Mouse (Mus musculus) forebrain, embryonic 11.5 days (tissue): ENCODE results near the gene Rhod. TPM values are rescaled to one million over a fixed set of nuclear protein-coding genes. Genes with fewer than 3 reads are reported as not detected.
A peak's percentile ranks its signal among the peaks of the same experiment; 100 is the strongest.

Experiments
- ATAC-seq: fragments of 200-750 bp; cut with Nextera tagmentation; replicated peaks from 2 replicates; pipeline ENCODE4 v1.8.0; 2017; ENCODE audit warnings: moderate TSS enrichment; ENCODE audit not compliant: low FRiP score
- DNase-seq: peaks from one replicate; pipeline ENCODE4 v3.0.0-alpha.2; 2017; ENCODE audit warnings: low spot score
- H3K27ac ChIP-seq: fragments of 300-500 bp; sonication (generic); 2 replicates; pipeline ENCODE4 v1.5.1; 2014; ENCODE audit warnings: low read depth, low read length
- H3K27me3 ChIP-seq: fragments of 300-500 bp; sonication (generic); 2 replicates; pipeline ENCODE4 v1.6.1; 2014; ENCODE audit warnings: mild to moderate bottlenecking, low read length, mixed read lengths; ENCODE audit not compliant: control insufficient read depth, insufficient read depth
- H3K36me3 ChIP-seq: fragments of 300-500 bp; sonication (generic); 2 replicates; pipeline ENCODE4 v1.6.1; 2014; ENCODE audit warnings: mild to moderate bottlenecking, low read length, moderate library complexity, mixed read lengths; ENCODE audit not compliant: control insufficient read depth, insufficient read depth
- H3K4me1 ChIP-seq: fragments of 300-500 bp; sonication (generic); replicated peaks from 2 replicates; pipeline ENCODE4 v1.6.1; 2014; ENCODE audit warnings: low read length, mixed read lengths; ENCODE audit not compliant: control insufficient read depth, insufficient read depth
- H3K4me2 ChIP-seq: fragments of 300-500 bp; sonication (generic); 2 replicates; pipeline ENCODE4 v1.6.1; 2014; ENCODE audit warnings: low read depth, mild to moderate bottlenecking, low read length, moderate library complexity, mixed read lengths; ENCODE audit not compliant: severe bottlenecking
- H3K4me3 ChIP-seq: fragments of 300-500 bp; sonication (generic); 2 replicates; pipeline ENCODE4 v1.5.1; 2014; ENCODE audit warnings: low read depth, low read length
- H3K9ac ChIP-seq: fragments of 300-500 bp; sonication (generic); 2 replicates; pipeline ENCODE4 v1.6.1; 2014; ENCODE audit warnings: low read length
- H3K9me3 ChIP-seq: fragments of 300-500 bp; sonication (generic); 2 replicates; pipeline ENCODE4 v1.6.1; 2016; ENCODE audit warnings: low read length, mixed read lengths; ENCODE audit not compliant: control insufficient read depth
- WGBS: fragments of 180-500 bp; shearing (Covaris S2); extraction: QIAGEN DNeasy Blood & Tissue Kit; methylation state at CpG from one replicate; pipeline ENCODE4 v1.1.7; 2014; 5-methylcytosine and 5-hydroxymethylcytosine counted together
- polyA plus RNA-seq: library from polyadenylated mRNA; unstranded; fragments of >200 nt; fragmentation: Nextera tagmentation; extraction: Ambion mirVana; gene quantifications from 2 replicates; pipeline ENCODE4 v1.2.1, GENCODE M21; 2014

Rhod gene
- polyA plus RNA-seq, 1 experiment from 2014 or later = 10.9 TPM

DNA sequence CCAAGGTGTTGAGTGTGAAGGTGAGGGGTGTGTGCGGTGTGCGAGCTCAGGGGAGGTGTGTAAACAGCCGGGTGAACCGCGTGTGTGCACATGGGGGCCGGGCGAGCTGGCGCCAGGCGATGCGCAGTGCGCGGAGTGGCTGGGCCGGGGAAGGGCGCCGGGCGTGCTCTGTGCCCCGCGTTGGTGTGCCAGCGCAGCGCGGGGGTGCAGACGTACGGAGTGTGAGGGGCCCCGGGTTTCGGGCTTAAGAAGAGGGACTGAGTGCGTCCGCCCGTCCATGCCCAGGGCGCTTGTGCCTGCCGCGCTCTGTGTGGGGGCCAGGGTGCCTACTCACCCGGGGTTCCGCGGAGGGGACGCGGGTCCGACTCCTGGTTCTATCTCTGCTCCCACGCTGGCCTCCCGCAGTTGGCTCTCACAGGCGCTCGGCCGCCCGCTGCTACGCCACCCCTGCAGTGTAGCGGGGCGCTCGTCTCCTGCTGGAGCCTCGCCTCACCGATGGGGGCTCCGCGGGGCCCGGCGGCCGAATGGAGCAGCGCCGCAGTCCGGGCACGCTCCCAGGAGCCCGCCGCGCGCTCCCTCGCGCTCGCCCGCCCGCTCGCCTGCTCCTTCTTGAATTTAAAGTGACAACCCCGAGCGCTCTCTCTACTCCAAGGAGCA, 37.5 kb upstream of the Rhod start:
- peak overlapping the region; percentile 41 for H3K9ac ChIP-seq
- H3K9me3 ChIP-seq = no peaks in the 10 kb centered on the region
- H3K27ac ChIP-seq = no peak overlapping the region
- peak overlapping the region; percentile 36 for H3K4me3 ChIP-seq
- DNase-seq = peak; percentile 68
- no peaks in the 10 kb centered on the region for H3K36me3 ChIP-seq
- H3K4me2 ChIP-seq = peak overlapping the region; percentile 75
- H3K4me1 ChIP-seq = peaks cover 5% of the 10 kb centered on the region; the same call in 1 of the 2 replicates
- ATAC-seq = peak; percentile 42; the same call in 1 of the 2 replicates
- WGBS = under 1% methylated on average over 69 of the region's 70 CpGs
- H3K27me3 ChIP-seq = peaks cover 30% of the 10 kb centered on the region

DNA sequence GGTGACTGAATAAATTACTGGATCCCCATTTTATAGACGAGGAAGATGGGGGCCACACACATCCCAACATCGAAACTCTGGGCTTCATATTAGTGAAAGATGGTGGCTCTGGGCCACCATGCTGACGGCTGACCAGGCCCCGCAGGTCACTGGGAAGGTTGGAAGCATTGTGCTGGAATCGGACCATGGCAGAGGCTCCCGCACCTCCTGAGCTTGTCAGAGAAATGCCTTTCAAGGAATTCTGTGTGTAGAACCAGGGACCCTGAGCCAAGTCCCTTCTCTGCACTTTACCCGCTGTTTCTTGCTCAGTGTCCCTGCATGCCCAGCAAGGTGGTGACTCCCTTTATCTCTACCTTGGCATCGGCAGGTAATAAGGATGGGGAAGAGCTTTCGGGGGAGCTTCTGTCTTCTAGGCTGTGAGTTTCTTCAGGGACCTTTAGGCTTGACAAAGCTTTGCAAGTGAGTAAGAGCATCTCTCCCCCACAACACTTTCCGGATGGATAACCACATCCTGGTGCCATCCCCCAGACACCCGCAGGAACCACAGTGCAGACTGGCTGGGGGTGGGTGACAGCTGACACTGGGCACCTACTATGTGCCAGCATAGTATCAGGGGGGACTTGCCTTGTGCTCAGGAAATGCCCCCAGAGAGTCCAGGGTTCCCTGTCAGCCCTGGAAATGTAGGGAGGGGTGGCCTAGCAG, 36.1 kb upstream of the Rhod start:
- ATAC-seq = no peak
- Histone ChIP-seq H3K9me3 (no peaks in the 10 kb centered on the region), H3K4me3 (no peak overlapping the region), H3K9ac (no peak overlapping the region), H3K4me2 (no peak overlapping the region), H3K27ac (no peak overlapping the region), H3K4me1 (peaks cover 5% of the 10 kb centered on the region; the same call in 1 of the 2 replicates), H3K36me3 (no peaks in the 10 kb centered on the region), H3K27me3 (peaks cover 30% of the 10 kb centered on the region)
- DNase-seq = no peak
- WGBS = 76% methylated on average over 11 of the region's 11 CpGs

DNA sequence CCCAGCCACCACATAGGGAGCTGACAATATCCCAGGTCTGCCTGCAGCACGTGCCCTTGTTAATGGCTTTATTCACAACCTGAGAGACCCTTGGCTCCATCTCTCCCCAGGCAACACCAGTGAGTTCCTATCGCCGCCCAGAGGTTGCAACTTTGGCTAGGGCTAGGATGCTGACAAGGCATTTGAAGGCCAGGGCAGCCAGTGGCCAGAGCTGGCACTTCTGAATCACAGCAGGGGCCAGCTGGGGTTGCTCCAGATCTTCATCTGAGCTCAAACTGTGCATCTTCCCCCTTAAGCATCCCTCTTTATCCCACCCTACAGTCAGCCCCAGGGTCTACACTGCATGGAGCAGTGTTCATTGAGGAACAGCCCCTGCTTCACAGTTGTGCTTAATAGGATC, 35.5 kb upstream of the Rhod start:
- DNase-seq (no peak), ATAC-seq (no peak)
- WGBS = 40% methylated on average over 3 of the region's 3 CpGs
- H3K4me3 ChIP-seq = no peak overlapping the region
- no peak overlapping the region for H3K4me2 ChIP-seq
- H3K27me3 ChIP-seq = peaks cover 30% of the 10 kb centered on the region
- H3K9me3 ChIP-seq = no peaks in the 10 kb centered on the region
- no peak overlapping the region for H3K9ac ChIP-seq
- H3K4me1 ChIP-seq = peaks cover 5% of the 10 kb centered on the region; the same call in 1 of the 2 replicates
- no peak overlapping the region for H3K27ac ChIP-seq
- H3K36me3 ChIP-seq = no peaks in the 10 kb centered on the region

DNA sequence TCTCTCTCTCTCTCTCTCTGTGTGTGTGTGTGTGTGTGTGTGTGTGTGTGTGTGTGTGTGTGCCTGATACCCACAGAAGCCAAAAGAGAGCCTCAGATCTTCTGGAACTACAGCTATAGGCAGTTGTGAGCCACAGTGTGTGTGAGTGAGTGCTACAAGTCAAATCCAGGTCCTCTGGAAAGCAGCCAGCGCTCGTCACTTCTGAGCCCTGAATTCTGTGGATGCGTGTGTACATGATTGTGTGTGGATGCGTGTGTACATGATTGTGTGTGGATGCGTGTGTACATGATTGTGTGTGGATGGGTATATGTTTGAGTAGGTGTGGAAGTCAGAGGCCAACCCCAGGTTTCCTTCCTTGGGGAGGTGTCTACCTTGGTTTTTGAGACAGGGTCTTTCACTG, 34.3 kb upstream of the Rhod start:
- Histone ChIP-seq H3K4me3 (no peak overlapping the region), H3K9me3 (no peaks in the 10 kb centered on the region), H3K27ac (no peak overlapping the region), H3K36me3 (no peaks in the 10 kb centered on the region), H3K9ac (no peak overlapping the region), H3K4me2 (no peak overlapping the region), H3K27me3 (peaks cover 30% of the 10 kb centered on the region), H3K4me1 (peaks cover 5% of the 10 kb centered on the region; the same call in 1 of the 2 replicates)
- DNase-seq (no peak), ATAC-seq (no peak)
- 92% methylated on average over 5 of the region's 5 CpGs for WGBS

DNA sequence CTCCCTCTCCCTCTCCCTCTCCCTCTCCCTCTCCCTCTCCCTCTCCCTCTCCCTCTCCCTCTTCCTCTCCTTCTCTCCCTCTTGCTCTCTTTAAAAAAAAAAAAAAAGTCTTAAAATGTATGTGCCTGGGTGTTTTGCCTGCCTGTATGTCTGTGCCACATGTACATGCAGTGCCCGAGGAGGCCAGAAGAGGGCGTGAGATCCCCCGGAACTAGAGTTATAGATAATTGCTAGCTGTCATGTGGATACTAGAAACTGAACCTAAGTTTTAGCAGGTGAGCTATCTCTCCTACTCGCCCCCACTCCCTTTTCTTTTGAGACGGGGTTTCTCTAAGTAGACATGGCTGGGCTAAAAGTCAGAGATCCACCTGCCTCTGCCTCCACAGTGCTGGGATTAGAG, 29.1 kb upstream of the Rhod start:
- Histone ChIP-seq H3K27me3 (no peaks in the 10 kb centered on the region), H3K36me3 (no peaks in the 10 kb centered on the region), H3K4me1 (no peaks in the 10 kb centered on the region), H3K9me3 (no peaks in the 10 kb centered on the region), H3K9ac (no peak overlapping the region), H3K4me2 (no peak overlapping the region), H3K4me3 (no peak overlapping the region), H3K27ac (no peak overlapping the region)
- DNase-seq (no peak), ATAC-seq (no peak)
- WGBS = 39% methylated on average over 5 of the region's 5 CpGs

DNA sequence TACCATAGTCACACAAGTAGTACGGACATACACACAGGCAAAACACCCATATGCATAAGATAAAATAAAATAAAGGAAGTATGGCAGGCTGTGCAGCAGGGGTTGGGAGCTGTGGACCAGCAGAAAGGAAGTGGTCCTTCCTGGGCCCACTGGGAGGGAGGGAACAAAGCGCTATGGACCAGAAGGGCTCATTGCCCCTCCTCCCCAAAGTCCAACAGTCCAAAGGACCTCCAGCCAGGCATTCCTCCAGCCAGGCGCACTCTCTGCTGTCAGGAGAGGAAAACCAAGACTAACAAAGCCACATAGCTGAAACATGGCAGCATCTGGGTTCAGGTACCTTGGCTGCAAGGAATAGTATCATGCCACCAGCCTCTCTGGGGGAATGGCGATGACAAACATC, 25.4 kb upstream of the Rhod start:
- H3K4me1 ChIP-seq = no peaks in the 10 kb centered on the region
- no peaks in the 10 kb centered on the region for H3K9me3 ChIP-seq
- no peaks in the 10 kb centered on the region for H3K36me3 ChIP-seq
- H3K4me2 ChIP-seq = no peak overlapping the region
- no peak overlapping the region for H3K9ac ChIP-seq
- H3K4me3 ChIP-seq = no peak overlapping the region
- no peak for DNase-seq
- no peaks in the 10 kb centered on the region for H3K27me3 ChIP-seq
- H3K27ac ChIP-seq = no peak overlapping the region
- no peak for ATAC-seq
- WGBS = 81% methylated on average over 4 of the region's 4 CpGs

DNA sequence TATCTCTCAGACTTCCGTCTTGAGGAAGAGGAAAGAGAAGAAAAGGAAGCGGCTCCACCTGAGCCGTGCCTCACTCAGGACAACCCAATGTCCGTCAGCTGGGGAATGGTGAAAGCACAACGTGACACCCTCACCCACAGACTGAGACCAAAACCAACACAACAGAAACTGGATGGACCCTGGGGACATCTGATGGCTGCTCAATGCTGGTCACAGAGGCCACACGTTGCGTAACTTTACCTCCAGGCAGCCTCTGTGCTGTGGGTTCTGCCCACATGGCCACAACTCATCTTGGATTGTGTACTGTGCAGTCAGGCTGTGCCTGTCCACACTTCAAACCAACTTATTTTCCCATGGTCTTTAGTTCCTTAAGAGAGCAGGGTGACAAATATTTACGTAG, 22.7 kb upstream of the Rhod start:
- Histone ChIP-seq H3K4me1 (no peaks in the 10 kb centered on the region), H3K36me3 (no peaks in the 10 kb centered on the region), H3K4me2 (no peak overlapping the region), H3K9ac (no peak overlapping the region), H3K27ac (no peak overlapping the region), H3K9me3 (no peaks in the 10 kb centered on the region), H3K27me3 (no peaks in the 10 kb centered on the region), H3K4me3 (no peak overlapping the region)
- 90% methylated on average over 8 of the region's 8 CpGs for whole genome bisulfite sequencing
- ATAC-seq = no peak
- no peak for DNase-seq

DNA sequence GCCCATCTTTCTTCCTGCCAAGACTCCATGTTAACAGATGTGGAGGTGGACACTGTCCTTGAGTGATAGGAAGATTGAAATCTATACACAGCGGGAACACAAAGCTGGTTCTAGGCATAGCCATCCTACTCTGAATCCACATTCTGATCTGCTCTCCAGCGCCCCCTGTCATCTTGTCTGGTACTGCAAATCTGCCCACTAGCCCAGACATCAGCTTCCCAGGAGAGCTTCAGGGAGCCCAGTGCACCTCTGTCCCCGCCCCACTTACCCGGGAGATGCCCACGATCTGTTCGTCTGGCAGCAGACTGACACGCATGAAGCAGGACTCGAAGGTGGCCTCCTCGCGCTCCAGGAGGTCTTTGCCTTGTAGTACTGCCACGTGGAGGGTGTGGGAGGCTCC, 17.0 kb upstream of the Rhod start:
- Histone ChIP-seq H3K9ac (no peak overlapping the region), H3K36me3 (no peaks in the 10 kb centered on the region), H3K4me1 (no peaks in the 10 kb centered on the region), H3K4me3 (no peak overlapping the region), H3K27me3 (no peaks in the 10 kb centered on the region), H3K4me2 (no peak overlapping the region), H3K9me3 (no peaks in the 10 kb centered on the region), H3K27ac (no peak overlapping the region)
- no peak for ATAC-seq
- DNase-seq = peak; percentile 84
- WGBS = 9% methylated on average over 11 of the region's 11 CpGs
